Mouse (Mus musculus) Muller cell, postnatal 12 days (primary cell): Measurements from ENCODE around the gene Myl3.
A peak's percentile ranks its signal among the peaks of the same experiment; 100 is the strongest.

Source experiments
- DNase-seq: peaks from one replicate; pipeline ENCODE4 v3.0.0-alpha.2; 2015; ENCODE audit errors: inconsistent ontology term

Gene Myl3

DNA sequence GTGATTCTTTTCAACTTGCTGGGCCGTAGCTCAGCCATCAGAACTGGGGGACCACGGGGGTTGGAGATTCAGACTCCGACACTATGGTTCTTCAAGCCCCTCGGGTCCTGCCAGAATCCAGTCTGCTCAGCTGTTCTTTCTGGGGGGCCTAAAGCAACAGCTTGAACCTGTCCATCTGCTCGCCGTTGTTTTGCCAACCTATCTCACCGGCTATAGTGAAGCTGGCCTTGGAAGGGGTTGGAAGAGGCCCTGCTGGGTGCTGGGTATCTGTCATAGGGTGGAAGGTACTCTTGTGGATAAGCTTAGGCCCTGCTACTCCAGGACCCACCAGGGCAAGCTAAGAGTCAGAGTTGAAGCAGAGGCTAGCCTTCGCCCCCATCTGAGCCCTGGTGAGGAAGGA, 19.2 kb downstream of the Myl3 start:
- DNase-seq: no peak

DNA sequence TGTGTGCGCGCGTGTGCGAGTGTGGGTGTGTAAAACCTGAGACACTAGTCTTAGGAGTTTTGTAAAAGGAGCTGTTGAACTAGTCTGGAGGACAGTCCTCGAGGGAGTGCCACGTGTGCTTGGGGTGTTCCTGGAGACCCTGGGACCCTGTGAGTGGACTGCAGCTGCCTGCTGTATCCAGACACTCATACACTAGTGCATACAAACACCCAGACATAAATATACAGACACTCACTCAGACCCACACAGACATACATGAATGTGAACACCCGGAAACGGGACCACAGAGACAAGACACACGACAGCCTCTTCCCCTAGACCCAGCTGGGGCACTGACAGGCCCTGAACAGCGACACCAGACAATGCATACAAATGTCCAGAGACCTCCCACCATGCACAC, 21.1 kb downstream of the Myl3 start:
- no peak for DNase-seq

DNA sequence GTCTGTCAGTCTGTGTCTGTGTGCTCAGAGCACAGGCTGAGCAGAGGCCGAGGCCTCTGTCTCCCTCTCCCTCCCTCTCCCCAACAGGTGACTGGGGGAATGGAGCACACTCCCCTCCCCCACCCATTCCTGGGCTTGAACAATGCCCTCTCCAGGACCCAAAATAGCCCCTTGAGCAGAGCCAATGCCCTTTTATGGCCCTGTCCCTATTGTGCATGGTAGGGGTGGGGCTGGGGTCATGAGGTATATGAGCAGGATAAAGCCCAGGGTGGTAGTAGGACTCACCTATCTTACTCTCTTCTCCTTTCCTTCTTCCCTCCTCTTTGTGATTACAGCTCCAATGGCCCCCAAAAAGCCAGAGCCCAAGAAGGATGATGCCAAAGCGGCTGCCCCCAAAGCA, 21.7 kb downstream of the Myl3 start:
- no peak for DNase-seq

DNA sequence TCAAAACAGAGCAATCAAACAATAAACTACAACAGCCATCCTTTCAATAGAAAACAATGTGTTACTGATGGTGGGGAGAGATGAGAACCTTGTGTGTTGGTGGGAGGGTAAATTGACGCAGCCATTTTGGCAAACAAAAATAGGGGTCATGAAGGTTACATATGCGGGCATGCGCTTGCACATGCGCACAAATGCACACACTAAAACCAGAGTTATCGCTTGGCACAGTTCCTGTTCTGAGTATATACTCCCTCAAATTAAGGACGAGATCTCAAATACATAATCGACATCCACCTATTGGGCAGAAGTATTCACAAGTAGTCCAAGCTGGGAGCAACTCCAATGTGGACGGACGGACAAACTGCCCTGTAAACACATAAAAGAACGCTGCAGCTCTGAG, 30.7 kb downstream of the Myl3 start:
- no peak for DNase-seq

DNA sequence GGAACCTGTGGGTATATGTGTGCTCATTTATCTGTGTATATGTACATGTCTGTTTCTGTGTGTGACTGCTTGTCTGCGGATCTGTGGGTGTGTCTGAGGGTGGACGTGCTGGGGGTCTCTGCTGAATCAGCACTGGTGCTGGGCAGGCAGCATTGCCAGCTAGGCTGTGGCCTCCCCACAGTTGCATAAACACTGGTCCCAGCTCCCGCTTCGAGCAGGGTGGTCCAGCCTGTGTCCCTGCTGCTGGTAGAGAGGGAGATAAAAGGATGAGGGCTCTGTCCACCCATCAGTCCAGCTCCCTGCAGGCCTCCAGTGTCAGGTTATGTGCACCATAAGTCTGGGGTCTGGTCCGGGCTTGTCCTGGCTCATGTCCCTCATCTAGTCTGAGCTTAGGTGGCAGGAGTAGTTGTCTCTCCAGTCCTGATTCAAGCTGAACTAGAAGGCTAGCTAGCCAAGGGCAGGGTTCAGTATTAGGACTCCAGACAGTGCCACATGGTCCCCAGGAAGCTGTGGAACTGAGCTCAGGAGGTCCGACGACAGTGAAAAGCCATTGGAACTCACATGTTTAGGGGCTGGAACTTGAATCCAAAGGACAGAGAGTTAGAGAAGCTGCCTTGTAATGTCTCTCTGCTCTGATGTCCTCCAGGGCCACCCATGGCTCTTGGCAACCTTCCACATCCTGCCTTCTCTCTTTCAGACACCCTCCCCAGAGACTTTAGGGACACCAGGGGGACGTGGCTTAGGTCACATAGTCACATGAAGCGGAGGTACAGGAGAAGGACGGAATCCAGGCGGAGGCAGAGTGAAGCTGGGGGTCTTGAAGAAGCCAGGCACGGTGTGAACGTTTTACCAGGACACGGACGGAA, 33.0 kb downstream of the Myl3 start:
- no peak for DNase-seq

DNA sequence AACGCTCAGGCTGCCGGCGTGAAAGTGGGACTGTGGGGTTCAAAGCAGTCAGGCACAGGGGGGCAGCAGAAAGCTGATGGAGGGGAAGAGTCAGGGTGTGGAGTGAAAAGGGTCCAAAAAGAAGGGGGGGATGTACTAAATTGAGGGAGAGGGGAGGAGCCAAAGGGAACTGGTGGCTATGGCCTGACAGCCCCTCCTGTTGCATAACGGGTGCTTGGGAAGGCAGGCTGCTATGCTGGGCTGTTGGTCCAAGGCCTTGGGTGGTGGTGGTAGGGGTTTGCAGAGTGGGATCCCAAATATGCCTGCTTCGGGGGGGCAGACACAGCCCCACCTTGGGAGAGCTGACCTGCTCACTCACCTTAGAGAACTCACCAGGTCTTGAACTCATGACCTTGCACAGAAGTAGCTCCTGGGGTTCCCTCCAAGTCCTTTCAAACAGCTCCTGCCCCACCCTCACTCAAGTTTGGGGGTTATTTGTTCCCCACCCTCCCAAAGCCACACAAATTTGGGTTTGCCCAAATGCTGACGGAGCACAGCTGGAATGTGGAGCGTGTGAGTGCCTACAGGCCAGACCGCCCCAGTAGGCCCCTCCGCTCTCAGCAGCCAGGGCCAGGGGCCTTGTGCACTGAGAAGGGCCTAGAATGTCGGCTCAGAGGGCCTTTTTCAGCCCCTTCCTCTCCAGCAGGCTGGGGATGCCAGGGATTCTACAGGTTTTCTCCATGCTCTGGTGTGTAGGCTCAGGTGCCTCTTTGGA, 33.8 kb downstream of the Myl3 start:
- no peak for DNase-seq

DNA sequence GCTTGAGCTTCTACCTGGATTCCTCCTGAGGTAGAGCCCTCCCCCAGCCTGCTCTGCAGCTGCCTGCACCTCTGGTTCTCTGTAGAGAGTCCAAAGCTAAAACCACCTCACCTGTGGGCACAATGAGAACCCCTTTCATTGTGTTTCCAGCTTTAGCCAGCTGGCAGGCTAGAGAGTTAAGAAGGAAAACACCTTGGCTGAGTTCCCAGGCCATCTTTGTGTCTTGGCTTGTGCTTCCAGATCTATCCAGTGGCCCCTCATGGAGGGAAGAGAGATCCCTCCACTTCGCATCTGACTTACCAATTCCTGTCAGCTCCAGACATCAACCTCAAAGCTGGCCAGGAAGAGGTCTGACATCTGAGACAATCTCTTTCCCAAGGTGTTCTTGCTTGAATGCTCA, 36.4 kb downstream of the Myl3 start:
- DNase-seq: no peak

DNA sequence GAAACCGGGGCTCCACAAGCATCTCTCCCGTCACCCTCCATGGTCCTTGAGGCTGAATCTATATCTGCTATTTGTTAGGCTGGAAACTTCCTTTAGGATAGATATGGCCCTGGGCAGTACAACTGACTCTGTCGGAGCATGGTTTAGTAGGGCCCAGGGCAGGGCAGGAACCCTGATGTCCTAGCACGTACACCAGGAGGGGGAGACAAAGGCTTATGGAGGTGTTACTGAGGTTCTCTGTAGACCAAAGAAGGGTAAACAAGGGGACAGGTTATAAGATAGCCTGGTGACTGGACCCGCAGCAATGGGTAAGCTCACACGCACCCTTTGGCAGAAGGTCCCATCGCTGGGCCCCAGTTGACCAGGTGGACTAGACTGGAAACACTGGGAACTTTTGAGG, 36.9 kb downstream of the Myl3 start:
- DNase-seq: no peak

DNA sequence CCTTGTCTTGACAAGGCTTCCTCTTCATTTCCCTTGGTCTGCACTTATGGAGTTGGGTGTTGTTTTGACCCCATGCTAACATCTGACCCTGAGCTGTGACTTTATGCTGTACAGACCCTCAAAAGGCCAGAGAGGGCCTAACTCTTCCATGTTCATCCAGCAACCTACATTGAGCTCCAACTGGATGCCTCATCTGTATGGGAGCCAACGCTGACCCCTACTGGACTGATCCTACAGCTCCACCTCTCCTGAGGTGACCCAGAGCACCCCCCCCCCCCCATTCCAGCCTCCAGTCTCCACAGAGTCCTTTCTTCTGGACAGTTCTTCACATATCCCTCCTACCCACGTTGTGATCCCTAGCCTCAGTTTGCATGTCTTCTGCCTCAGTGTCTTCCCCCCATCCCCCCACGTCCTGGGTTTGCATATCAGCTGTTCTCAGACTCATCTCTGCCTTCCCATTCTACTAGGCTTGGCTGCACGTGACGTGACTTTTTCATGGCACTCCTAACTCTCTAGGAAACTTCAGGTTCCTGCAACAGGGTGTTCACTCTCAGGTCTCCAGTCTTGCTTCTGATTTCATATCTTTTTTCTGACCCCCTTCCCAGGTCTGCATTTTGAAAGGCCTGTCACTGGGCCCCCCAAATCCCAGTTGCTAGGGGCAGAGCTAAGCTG, 37.7 kb downstream of the Myl3 start:
- DNase-seq: no peak

DNA sequence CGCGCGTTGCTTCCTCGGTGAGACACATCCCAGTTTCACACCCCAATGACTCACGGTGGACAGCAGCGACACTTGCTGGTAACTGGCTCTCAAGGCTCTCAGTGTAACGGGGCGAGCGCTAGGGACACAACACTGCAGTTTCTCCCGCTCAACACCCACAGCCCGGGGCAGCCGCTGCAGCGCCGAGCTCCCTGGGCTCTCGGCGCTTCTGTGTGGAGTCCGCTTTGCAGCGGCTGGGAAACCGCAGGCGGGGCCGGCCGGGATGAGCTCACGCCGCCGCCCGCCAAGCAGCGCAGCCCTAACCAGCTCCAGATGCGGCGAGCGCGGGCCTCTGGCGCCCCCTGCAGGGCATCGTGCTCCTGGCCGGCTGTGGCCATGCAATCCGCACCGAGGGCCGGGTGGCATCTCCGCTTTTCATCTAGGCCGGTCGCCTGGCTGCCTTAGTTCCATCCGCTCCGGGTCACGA, 39.6 kb downstream of the Myl3 start:
- DNase-seq: peak; percentile 98

DNA sequence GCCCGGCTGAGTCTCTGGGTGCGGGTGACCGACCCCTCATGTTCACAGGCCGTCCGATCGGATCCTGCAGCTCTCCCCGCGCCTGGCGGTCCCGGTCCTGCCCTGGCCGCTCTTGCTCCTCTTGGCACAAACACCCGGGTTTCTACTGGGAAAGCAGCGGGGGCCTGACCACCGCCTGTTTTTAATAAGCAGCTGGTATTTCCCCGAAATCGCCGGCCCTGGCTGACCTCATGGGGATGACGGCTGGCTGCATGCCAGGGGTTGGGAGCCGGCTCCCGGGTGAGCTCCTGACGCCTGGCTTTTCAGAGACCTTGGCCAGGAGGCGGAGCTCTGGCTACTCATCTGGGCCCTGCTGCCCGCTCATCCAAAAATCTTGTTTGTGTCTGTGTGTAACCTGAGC, 40.1 kb downstream of the Myl3 start:
- DNase-seq: peak; percentile 99

DNA sequence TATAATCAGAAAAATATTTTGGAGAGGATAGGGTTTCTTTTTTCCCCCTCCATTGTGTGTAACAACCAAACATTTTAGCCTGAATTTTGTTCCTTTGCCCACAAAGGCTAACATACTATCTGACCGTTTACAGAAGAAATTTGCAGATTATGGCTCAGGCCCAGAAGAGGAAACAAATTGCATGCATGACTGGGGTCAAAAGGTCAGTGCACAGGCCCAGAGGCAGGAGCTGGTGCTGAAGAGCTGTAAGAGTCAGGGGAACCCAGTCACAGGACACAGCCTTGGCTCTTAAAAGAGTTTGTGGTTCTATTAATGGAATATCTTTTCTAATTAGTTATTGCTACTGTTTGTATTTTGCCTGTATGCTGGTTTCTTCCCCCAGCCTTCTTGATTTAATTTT, 42.0 kb downstream of the Myl3 start:
- DNase-seq: peak; percentile 9

DNA sequence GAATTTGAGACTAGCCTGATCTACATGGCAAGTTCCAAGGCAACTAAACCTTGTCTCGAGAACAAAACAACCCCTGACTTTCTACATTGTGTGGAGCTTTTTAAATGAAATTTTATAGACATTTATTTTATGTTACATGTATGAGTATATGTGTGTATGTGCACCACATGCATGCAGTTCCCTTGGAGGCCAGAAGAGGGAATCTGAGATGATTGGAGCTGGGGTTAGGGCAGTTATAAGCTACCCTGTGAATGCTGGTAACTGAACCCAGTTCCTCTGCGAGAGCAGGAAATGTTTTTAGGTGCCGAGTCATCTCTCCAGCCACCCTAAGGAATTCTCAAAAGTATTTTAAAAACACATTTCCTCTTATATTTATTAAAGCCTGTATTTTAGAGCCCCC, 46.5 kb downstream of the Myl3 start:
- DNase-seq: no peak

DNA sequence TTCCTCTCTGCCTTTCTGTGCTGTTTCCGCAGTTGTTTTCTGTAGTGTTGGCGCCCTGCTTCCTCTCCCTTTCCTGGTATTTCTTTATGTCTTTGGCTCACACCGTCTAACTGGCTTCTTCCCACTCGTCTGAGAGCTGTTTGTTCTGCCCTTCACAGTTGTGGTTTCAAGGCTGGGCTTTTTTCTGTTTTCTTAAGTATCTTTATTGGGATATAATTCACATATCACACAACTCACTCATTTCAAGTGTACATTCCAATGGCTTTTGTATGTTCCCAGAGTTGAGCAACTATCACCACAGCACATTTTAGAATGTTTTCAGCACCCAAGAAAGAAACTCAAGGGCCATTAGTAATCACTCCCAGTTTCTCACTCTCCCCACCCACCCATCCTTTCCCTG, 48.8 kb downstream of the Myl3 start:
- peak; percentile 59 for DNase-seq

DNA sequence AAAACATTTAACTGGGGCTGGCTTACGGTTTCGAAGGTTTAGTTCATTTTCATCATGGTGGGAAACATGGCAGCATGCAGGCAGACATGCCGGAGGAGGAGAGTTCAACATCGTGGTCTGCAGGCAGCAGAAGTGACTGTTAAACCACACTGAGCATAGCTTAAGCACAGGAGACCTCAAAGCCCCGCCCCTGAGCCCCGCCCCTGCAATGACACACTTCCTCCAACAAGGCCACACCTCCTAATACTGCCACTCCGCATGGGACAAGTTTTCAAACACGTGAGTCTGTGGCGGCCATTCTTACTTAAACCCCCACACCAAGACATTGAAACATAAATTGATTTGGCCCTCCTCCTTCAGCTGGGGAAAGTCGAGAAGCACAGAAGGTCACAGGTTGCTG, 55.4 kb downstream of the Myl3 start:
- DNase-seq: no peak

DNA sequence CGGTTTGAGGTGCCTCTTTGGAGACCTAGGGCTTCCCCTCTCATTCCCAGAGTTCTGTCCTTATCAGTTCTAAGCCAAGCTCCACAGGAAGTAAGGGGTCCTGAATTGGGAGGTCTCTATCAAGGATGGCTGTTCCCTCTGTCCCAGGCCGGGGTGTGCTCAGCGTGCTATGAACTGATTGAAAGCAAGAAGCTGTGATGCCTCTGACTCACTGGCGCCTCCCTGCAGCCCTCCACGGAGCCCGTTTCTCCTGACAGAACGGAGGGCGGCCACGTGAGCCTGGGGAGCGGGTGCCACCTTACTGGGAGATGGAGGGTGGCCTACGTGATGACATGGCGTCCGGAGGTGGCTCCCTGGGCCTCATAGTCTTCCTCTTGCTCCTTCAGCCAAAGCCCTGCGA, 56.2 kb downstream of the Myl3 start, which contains the start of gene Prss42:
Gene Prss42, plus strand, starts transcription at position 301 of the 400 bp plus-strand sequence.
- no peak for DNase-seq

DNA sequence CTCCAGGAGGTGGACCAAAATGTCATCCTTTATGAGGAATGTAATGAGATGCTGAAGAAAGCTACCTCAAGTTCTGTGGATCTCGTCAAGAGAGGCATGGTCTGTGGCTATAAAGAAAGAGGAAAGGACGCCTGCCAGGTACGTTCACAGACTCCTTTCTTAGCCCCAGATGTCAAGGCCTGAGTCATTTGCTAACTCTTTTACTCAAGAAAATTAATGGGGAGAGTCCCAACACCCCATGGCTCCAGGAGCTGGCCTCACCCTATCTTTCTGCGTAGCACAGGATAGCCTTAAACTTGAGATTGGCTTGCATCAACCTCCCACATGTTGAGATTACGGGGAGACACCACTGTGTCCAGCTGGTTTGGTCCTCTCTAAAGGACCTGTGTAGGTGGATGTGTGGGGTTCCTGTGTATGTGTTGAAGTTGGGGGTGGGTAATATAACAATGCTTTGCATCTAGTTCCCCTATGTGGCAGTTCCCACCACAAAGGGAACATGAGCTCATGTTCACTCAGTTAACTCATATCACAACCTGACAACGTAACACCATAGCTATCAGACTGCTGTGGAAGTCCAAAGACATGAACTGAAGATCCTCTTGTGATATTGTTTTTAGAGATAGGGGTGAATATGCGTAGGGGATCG, 59.3 kb downstream of the Myl3 start:
- no peak for DNase-seq

DNA sequence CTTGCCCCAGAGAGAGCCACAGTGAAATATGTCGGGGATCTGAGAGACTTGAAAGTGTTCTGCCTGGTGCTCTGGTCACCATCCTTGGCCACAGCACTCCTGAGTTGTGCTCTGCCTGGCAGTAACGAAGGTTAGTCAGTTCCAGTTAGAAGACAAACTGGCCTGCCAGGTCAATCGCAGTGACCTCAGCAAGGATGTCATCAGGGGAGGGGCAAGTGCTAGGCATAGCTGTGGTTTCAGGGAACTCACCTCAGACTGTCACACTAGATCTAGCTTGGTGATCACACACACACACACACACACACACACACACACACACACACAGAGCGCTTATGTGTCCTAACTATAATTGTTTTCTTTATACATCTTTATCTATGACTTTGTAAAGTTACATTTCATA, 61.6 kb downstream of the Myl3 start:
- peak; percentile 9 for DNase-seq

DNA sequence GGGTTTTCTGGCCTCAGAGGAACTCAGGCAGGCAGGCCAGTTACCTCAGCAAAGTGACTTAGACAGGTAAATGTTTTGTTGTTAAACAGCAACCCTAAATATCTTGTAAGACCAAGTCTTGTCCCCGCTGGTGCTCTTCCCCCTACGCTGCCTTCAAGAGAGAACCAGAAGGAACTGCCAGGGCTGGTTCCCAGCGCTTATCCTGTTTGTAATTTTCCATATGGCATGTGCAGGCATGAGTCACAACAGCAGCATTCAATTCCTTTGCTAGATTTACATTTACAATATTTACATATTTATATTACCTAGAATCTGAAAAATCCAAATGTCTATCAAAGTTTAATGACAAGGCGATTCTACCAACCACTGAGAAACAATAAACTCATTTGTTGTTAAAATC, 68.4 kb downstream of the Myl3 start:
- DNase-seq: no peak

DNA sequence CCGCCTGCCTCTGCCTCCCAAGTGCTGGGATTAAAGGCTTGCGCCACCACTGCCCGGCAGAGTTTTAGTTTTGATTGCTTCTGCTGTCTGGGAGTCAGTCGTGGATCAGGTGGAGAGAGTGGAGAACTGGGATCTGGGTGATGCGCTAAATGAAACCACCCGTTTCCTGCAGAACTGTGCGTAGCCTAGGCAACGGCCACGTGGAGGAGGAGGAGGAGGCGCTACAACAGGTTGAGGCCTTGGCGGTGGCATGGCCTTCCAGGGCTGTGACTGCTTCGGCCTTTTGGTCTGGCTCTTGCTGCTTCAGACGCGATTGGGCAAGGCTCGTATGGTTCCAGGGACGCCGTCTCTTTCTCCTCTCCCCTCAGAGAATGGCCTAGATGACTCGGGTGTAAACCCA, 72.1 kb downstream of the Myl3 start, which contains the start of gene Prss44:
Gene Prss44, plus strand, starts transcription at position 206 of the 400 bp plus-strand sequence.
- DNase-seq: no peak
